Mouse (Mus musculus): ENCODE results near the gene Vim. TPM values are rescaled to one million over a fixed set of nuclear protein-coding genes. Genes with fewer than 3 reads are reported as not detected.
"Not testable (repeated sequence)": the region's sequence is repeated elsewhere in the genome, so short reads cannot be mapped to it uniquely, and the experiment has no call there.

The Vim gene
- total and polyA plus RNA-seq, 2 experiments from 2014 or later = 269 to 554 TPM

GRCm38 (mm10) chr2:13575926-13576325 lies 2.2 kb downstream of the Vim start:
- no peak overlapping the region for H3K9ac ChIP-seq
- peak overlapping the region; percentile 96 for H3K4me2 ChIP-seq (ENCODE audit: low read depth)
- peak overlapping the region; percentile 63 for H3K4me3 ChIP-seq (ENCODE audit: low read depth, low read length)
- no peak for TF ChIP-seq CTCF (IDR thresholded peaks at IDR 0.05; ENCODE audit: low read depth)
- no peaks in the 10 kb centered on the region for H3K9me3 ChIP-seq (ENCODE audit: low read length)
- H3K27me3 ChIP-seq (ENCODE audit: insufficient read depth, low read length) = no peaks in the 10 kb centered on the region
- no peak overlapping the region for H3K27ac ChIP-seq (ENCODE audit: low read depth, low read length)
- WGBS = under 1% methylated on average over 6 of the region's 6 CpGs
- no peak for ATAC-seq
- H3K4me1 ChIP-seq (ENCODE audit: insufficient read depth) = peaks cover 4% of the 10 kb centered on the region; the same call in 1 of the 2 replicates
- DNase-seq = peak; percentile 24
- peaks cover 7% of the 10 kb centered on the region; the same call in 1 of the 2 replicates for H3K36me3 ChIP-seq (ENCODE audit: insufficient read depth)

- H3K36me3 ChIP-seq (ENCODE audit: insufficient read depth) = peaks cover 12% of the 10 kb centered on the region; the same call in 1 of the 2 replicates
- no peak overlapping the region for H3K4me2 ChIP-seq (ENCODE audit: low read depth)
- 96% methylated on average over 1 of the region's 1 CpGs for WGBS
- no peak overlapping the region for H3K4me3 ChIP-seq (ENCODE audit: low read depth, low read length)
- H3K4me1 ChIP-seq (ENCODE audit: insufficient read depth) = peaks cover 4% of the 10 kb centered on the region; the same call in 1 of the 2 replicates
- H3K9me3 ChIP-seq (ENCODE audit: low read length) = no peaks in the 10 kb centered on the region
- H3K9ac ChIP-seq = no peak overlapping the region
- no peaks in the 10 kb centered on the region for H3K27me3 ChIP-seq (ENCODE audit: insufficient read depth, low read length)
- H3K27ac ChIP-seq (ENCODE audit: low read depth, low read length) = no peak overlapping the region
- no peak for ATAC-seq
- no peak for DNase-seq
- TF ChIP-seq CTCF (IDR thresholded peaks at IDR 0.05; ENCODE audit: low read depth) = 0 out of 2 replicates have a peak, but pooled peaks have one; percentile 11
These were observed 3.7 kb downstream of the Vim start for GRCm38 (mm10) chr2:13577399-13577798.

GRCm38 (mm10) chr2:13578473-13579152 lies 4.9 kb downstream of the Vim start:
- WGBS = 49% methylated on average over 14 of the region's 14 CpGs
- no peak overlapping the region for H3K4me2 ChIP-seq (ENCODE audit: low read depth)

GRCm38 (mm10) chr2:13579315-13579714 lies 5.6 kb downstream of the Vim start:
- Histone ChIP-seq H3K36me3 (ENCODE audit: insufficient read depth) (peaks cover 12% of the 10 kb centered on the region; the same call in 1 of the 2 replicates), H3K27ac (ENCODE audit: low read depth, low read length) (no peak overlapping the region), H3K9me3 (ENCODE audit: low read length) (no peaks in the 10 kb centered on the region), H3K27me3 (ENCODE audit: insufficient read depth, low read length) (no peaks in the 10 kb centered on the region), H3K9ac (no peak overlapping the region), H3K4me2 (ENCODE audit: low read depth) (no peak overlapping the region), H3K4me1 (ENCODE audit: insufficient read depth) (peaks cover 4% of the 10 kb centered on the region; the same call in 1 of the 2 replicates), H3K4me3 (ENCODE audit: low read depth, low read length) (no peak overlapping the region)
- 93% methylated on average over 8 of the region's 8 CpGs for WGBS
- TF ChIP-seq CTCF (IDR thresholded peaks at IDR 0.05; ENCODE audit: low read depth) = no peak
- ATAC-seq (no peak), DNase-seq (no peak)

More at GRCm38 (mm10) chr2:13578473-13579152, 4.9 kb downstream of the Vim start:
- Histone ChIP-seq H3K4me3 (ENCODE audit: low read depth, low read length) (no peak overlapping the region), H3K36me3 (ENCODE audit: insufficient read depth) (peaks cover 12% of the 10 kb centered on the region; the same call in 1 of the 2 replicates), H3K27ac (ENCODE audit: low read depth, low read length) (no peak overlapping the region), H3K9ac (no peak overlapping the region), H3K9me3 (ENCODE audit: low read length) (no peaks in the 10 kb centered on the region), H3K27me3 (ENCODE audit: insufficient read depth, low read length) (no peaks in the 10 kb centered on the region), H3K4me1 (ENCODE audit: insufficient read depth) (peaks cover 4% of the 10 kb centered on the region; the same call in 1 of the 2 replicates)
- DNase-seq (peak; percentile 7), ATAC-seq (no peak)
- TF ChIP-seq CTCF (IDR thresholded peaks at IDR 0.05; ENCODE audit: low read depth) = peak; percentile 43

GRCm38 (mm10) chr2:13579991-13580390 lies 6.3 kb downstream of the Vim start:
- Histone ChIP-seq H3K9me3 (ENCODE audit: low read length) (no peaks in the 10 kb centered on the region), H3K27me3 (ENCODE audit: insufficient read depth, low read length) (no peaks in the 10 kb centered on the region), H3K9ac (no peak overlapping the region), H3K36me3 (ENCODE audit: insufficient read depth) (peaks cover 12% of the 10 kb centered on the region; the same call in 1 of the 2 replicates), H3K4me3 (ENCODE audit: low read depth, low read length) (no peak overlapping the region), H3K4me1 (ENCODE audit: insufficient read depth) (peaks cover 4% of the 10 kb centered on the region; the same call in 1 of the 2 replicates), H3K27ac (ENCODE audit: low read depth, low read length) (no peak overlapping the region), H3K4me2 (ENCODE audit: low read depth) (no peak overlapping the region)
- 58% methylated on average over 11 of the region's 11 CpGs for WGBS
- ATAC-seq (no peak), DNase-seq (no peak)
- TF ChIP-seq CTCF (IDR thresholded peaks at IDR 0.05; ENCODE audit: low read depth) = peak; percentile 38; the same call in 1 of the 2 replicates

GRCm38 (mm10) chr2:13582184-13582583 lies 8.5 kb downstream of the Vim start:
- no peak overlapping the region for H3K4me3 ChIP-seq (ENCODE audit: low read depth, low read length)
- peaks cover 12% of the 10 kb centered on the region; the same call in 1 of the 2 replicates for H3K36me3 ChIP-seq (ENCODE audit: insufficient read depth)
- no peak for ATAC-seq

GRCm38 (mm10) chr2:13583746-13584145 lies 10.0 kb downstream of the Vim start:
- H3K9ac ChIP-seq; H3K27me3 ChIP-seq (ENCODE audit: insufficient read depth, low read length); H3K4me3 ChIP-seq (ENCODE audit: low read depth, low read length); H3K9me3 ChIP-seq (ENCODE audit: low read length); H3K4me2 ChIP-seq (ENCODE audit: low read depth); ATAC-seq; H3K4me1 ChIP-seq (ENCODE audit: insufficient read depth); DNase-seq; H3K27ac ChIP-seq (ENCODE audit: low read depth, low read length): not testable (repeated sequence)
- H3K36me3 ChIP-seq (ENCODE audit: insufficient read depth) = peaks cover 12% of the 10 kb centered on the region; the same call in 1 of the 2 replicates

More at GRCm38 (mm10) chr2:13582184-13582583, 8.5 kb downstream of the Vim start:
- TF ChIP-seq CTCF (IDR thresholded peaks at IDR 0.05; ENCODE audit: low read depth) = no peak
- Histone ChIP-seq H3K9ac (no peak overlapping the region), H3K4me1 (ENCODE audit: insufficient read depth) (no peaks in the 10 kb centered on the region), H3K27ac (ENCODE audit: low read depth, low read length) (no peak overlapping the region), H3K9me3 (ENCODE audit: low read length) (no peaks in the 10 kb centered on the region), H3K27me3 (ENCODE audit: insufficient read depth, low read length) (no peaks in the 10 kb centered on the region), H3K4me2 (ENCODE audit: low read depth) (no peak overlapping the region)
- no peak for DNase-seq
- 74% methylated on average over 3 of the region's 3 CpGs for WGBS
